Mouse (Mus musculus): Measurements from ENCODE around the gene Fbxl19. TPM values are rescaled to one million over a fixed set of nuclear protein-coding genes. Genes with fewer than 3 reads are reported as not detected.

Fbxl19 gene
- polyA plus RNA-seq, 1 experiment from 2014 or later, result 2.0 TPM

DNA sequence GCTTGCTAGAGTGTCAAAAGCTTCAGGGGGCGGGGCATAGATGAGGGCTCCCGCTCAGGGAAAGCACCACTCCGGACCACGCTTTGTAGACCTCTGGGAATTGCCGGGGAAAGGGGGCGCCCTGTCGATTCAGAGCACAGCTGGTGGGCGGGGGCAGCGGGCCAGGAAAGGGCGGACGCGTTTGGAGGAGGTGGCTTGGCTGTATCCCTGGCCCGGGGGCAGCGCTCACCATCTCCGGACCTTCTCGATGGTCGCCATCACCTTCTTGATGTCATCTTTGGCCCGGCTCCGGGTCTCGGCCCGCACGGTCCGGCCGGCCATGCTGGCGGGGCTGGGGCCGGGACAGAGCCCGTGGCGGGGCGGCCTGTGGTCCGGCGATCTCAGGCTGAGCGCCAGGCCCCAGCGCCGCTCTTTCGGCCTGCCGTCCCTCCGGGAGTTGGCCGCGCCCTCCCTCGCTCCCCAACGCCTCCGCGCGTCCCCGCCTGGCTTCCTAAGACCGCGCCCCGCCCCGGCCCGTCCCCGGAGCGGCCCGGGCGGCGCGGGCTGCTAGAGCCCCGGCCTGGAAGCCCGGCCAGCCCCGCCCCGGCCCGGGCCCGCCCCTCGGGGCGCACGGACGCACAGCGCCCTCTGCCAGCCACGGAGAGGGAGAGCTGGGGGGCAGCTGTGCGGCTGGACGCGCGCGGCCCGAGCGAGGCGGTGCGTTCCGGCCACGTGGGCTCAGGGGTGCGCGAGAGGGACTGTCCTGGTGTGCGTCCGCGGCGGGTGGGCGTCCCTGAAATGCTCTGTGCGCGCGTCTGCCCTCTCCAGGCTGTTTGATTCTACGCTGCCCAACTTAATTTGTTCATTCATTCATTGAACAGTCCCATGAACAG lies 35.9 kb upstream of the Fbxl19 start, which contains the start of gene Bcl7c:
TSS of gene Bcl7c (minus strand) at position 727 of the 872 bp plus-strand sequence.
- Histone ChIP-seq H3K4me2 (ENCODE audit: low read depth, low read length) (peak within 1 kb of the TSS; percentile 93), H3K4me3 (ENCODE audit: low read depth, low read length) (peak within 1 kb of the TSS; percentile 76), H3K9me3 (replicated peaks; ENCODE audit: control insufficient read depth, low read length) (no peaks in the 10 kb centered on the region), H3K4me1 (ENCODE audit: control insufficient read depth, low read depth, low read length) (peaks cover 39% of the 10 kb centered on the region), H3K27ac (ENCODE audit: low read length) (peak within 1 kb of the TSS; percentile 87), H3K27me3 (ENCODE audit: control insufficient read depth, insufficient read depth, low read depth, low read length) (no peaks in the 10 kb centered on the region), H3K9ac (ENCODE audit: low read depth, low read length) (peak within 1 kb of the TSS; percentile 76), H3K36me3 (ENCODE audit: control insufficient read depth, insufficient read depth) (no peaks in the 10 kb centered on the region)
- ATAC-seq (ENCODE audit: low read depth), result peak; percentile 92
- whole genome bisulfite sequencing (ENCODE audit: insufficient replicate concordance), result under 1% methylated on average over 89 of the region's 90 CpGs

DNA sequence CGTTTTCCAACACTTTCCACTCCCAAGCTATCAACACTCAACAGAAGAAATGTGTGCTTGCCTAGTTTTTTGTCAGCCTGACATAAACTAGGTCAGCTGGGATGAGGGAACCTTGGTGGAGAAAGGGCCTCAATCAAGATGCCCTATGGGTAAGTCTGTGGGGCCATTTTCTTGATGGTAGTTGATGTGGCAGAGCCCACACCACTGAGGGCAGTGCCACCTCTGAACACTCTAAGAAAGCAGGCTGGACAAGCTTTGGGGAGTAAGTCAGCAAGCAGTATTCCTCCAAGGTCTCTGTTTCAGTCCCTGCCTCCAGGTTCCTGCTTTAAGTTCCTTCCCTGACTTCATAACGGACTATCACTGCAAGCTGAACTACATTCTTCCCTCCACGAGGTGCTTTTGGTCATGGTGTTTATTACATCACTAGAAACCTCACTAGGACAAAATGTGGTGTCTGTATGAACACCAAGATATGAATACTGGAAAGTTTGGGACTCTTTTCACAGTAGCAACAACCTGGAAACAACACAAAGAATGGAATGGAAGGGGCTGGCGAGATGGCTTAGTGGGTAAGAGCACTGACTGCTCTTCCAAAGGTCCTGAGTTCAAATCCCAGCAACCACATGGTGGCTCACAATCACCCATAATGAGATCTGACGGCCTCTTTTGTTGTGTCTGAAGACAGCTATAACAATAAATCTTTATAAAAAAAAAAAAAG lies 34.9 kb upstream of the Fbxl19 start:
- Histone ChIP-seq H3K27me3 (ENCODE audit: control insufficient read depth, insufficient read depth, low read depth, low read length) (no peaks in the 10 kb centered on the region), H3K36me3 (ENCODE audit: control insufficient read depth, insufficient read depth) (no peaks in the 10 kb centered on the region), H3K9ac (ENCODE audit: low read depth, low read length) (peak overlapping the region; percentile 76), H3K4me2 (ENCODE audit: low read depth, low read length) (peak overlapping the region; percentile 93), H3K4me1 (ENCODE audit: control insufficient read depth, low read depth, low read length) (peaks cover 39% of the 10 kb centered on the region), H3K27ac (ENCODE audit: low read length) (peak overlapping the region; percentile 87), H3K4me3 (ENCODE audit: low read depth, low read length) (peak overlapping the region; percentile 76), H3K9me3 (replicated peaks; ENCODE audit: control insufficient read depth, low read length) (no peaks in the 10 kb centered on the region)
- 57% methylated on average over 5 of the region's 5 CpGs for WGBS (ENCODE audit: insufficient replicate concordance)
- ATAC-seq (ENCODE audit: low read depth), result no peak

DNA sequence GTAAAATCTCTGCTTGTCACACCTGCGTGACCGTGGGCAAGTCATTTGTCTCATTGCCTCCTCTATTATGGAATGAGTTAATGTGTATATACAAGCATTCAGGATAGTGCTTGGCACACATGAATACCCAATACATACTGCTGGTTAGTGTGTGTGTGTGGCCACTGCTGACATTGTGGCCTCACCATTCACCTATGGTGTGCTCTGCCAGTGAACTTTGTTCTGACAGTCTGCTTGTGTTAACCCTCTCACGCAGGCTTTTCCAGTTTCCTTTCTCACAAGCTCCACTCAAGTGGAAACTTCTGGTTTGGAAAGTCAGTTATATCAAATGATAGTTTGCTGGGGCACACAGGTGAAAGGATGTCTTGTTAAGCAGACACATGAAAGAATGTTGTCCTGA lies 33.3 kb upstream of the Fbxl19 start:
- Histone ChIP-seq H3K4me1 (ENCODE audit: control insufficient read depth, low read depth, low read length) (peaks cover 39% of the 10 kb centered on the region), H3K27ac (ENCODE audit: low read length) (peak overlapping the region; percentile 42; the same call in 1 of the 2 replicates), H3K36me3 (ENCODE audit: control insufficient read depth, insufficient read depth) (no peaks in the 10 kb centered on the region), H3K4me2 (ENCODE audit: low read depth, low read length) (no peak overlapping the region), H3K4me3 (ENCODE audit: low read depth, low read length) (no peak overlapping the region), H3K9ac (ENCODE audit: low read depth, low read length) (no peak overlapping the region), H3K9me3 (replicated peaks; ENCODE audit: control insufficient read depth, low read length) (no peaks in the 10 kb centered on the region), H3K27me3 (ENCODE audit: control insufficient read depth, insufficient read depth, low read depth, low read length) (no peaks in the 10 kb centered on the region)
- no peak for ATAC-seq (ENCODE audit: low read depth)
- 73% methylated on average over 3 of the region's 3 CpGs for WGBS (ENCODE audit: insufficient replicate concordance)

DNA sequence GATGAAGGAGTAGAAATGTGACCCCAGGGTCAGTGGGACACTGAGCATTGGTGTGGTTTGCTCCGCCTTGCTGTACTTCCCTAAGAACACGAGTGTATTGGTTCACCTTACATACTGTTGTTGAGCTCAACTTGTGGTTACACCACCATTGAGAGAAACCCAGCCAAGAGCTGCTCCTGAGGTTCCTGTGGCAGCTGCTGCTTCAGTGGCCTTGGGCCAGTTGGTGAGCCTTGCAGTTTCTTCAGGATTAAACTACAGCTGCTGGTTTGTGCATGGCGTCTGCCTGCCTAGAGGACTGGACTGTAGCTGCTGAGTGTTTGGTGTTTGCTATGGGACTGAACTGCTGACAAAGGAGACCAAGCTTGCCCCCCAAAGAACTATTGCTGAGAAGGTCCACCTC lies 32.9 kb upstream of the Fbxl19 start:
- peak overlapping the region; percentile 42; the same call in 1 of the 2 replicates for H3K27ac ChIP-seq (ENCODE audit: low read length)
- no peaks in the 10 kb centered on the region for H3K27me3 ChIP-seq (ENCODE audit: control insufficient read depth, insufficient read depth, low read depth, low read length)
- H3K36me3 ChIP-seq (ENCODE audit: control insufficient read depth, insufficient read depth), result no peaks in the 10 kb centered on the region
- 49% methylated on average over 3 of the region's 3 CpGs for WGBS (ENCODE audit: insufficient replicate concordance)
- no peak for ATAC-seq (ENCODE audit: low read depth)
- peaks cover 39% of the 10 kb centered on the region for H3K4me1 ChIP-seq (ENCODE audit: control insufficient read depth, low read depth, low read length)
- no peak overlapping the region for H3K4me3 ChIP-seq (ENCODE audit: low read depth, low read length)
- H3K4me2 ChIP-seq (ENCODE audit: low read depth, low read length), result no peak overlapping the region
- H3K9ac ChIP-seq (ENCODE audit: low read depth, low read length), result no peak overlapping the region
- no peaks in the 10 kb centered on the region for H3K9me3 ChIP-seq (replicated peaks; ENCODE audit: control insufficient read depth, low read length)

DNA sequence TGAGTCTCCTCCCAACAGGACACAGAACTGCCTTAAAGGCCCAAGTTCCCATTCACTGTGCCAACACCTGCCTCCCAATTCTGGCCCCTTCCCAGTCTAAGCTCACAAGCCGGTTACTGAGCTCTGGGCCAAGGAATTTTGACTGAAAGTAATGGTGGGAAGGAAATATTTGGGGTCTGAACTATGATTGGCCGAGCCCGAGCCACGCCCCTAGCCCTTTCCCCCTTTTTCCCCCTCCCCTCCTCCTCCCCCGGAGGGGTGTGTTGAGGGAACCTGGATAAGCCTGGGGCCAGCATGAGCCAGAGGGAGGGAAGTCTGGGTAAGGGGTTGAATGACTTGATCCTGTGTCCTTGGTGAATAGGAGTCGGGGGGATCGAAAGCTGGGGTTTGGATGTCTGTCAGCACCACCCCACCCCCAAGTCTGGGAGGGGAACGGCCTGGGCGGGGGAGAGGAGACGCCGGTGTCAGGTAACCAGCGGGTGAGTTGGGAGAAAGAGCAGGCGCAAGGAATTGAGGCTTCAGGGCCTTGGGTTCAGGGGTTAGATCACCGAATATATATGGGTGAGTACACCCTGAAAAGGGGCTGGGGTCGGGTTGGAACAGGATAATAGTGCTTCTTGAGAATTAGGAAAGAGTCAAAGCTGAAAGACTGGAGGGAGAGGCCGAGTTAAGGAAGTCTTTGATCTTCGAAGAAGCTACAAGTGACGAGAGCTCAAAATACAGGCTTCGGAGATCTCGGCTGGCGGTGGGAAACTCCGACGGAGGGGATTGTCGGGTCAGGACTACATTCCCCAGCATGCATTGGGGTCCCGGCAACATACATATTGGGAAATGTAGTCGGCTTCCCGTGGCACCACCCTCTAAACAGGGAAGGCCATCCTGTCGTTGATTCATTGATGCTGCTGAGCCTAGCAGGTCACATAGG lies 31.6 kb upstream of the Fbxl19 start, which contains the start of gene Ctf1:
TSS of gene Ctf1 (plus strand) at position 276 of the 925 bp plus-strand sequence.
- Histone ChIP-seq H3K9me3 (replicated peaks; ENCODE audit: control insufficient read depth, low read length) (no peaks in the 10 kb centered on the region), H3K27ac (ENCODE audit: low read length) (peak within 1 kb of the TSS; percentile 43), H3K4me3 (ENCODE audit: low read depth, low read length) (peak within 1 kb of the TSS; percentile 38), H3K4me1 (ENCODE audit: control insufficient read depth, low read depth, low read length) (peaks cover 37% of the 10 kb centered on the region), H3K4me2 (ENCODE audit: low read depth, low read length) (peak within 1 kb of the TSS; percentile 70), H3K36me3 (ENCODE audit: control insufficient read depth, insufficient read depth) (no peaks in the 10 kb centered on the region), H3K27me3 (ENCODE audit: control insufficient read depth, insufficient read depth, low read depth, low read length) (peaks cover 6% of the 10 kb centered on the region), H3K9ac (ENCODE audit: low read depth, low read length) (peak within 1 kb of the TSS; percentile 32)
- no peak for ATAC-seq (ENCODE audit: low read depth)
- WGBS (ENCODE audit: insufficient replicate concordance), result 3% methylated on average over 28 of the region's 28 CpGs

DNA sequence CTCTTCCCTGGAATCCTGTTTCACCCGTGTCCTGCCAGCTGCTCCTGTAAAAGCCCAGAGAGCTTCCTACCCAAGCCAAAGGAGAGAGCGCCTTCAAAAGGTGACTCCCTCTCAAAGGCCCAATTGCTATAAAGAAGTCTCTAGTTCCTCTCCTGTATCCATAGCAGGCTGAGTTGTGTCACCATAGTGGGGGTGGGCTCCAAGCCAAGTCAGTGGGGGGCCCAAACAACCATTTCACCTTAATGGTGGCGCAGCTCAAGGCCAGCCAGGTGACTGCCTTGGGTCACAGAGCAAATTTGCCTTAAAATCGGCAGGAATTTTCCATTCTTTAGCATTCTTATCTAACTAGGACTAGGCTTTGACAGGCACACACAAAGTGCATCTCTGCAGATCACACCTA lies 29.5 kb upstream of the Fbxl19 start:
- Histone ChIP-seq H3K27ac (ENCODE audit: low read length) (no peak overlapping the region), H3K36me3 (ENCODE audit: control insufficient read depth, insufficient read depth) (no peaks in the 10 kb centered on the region), H3K9me3 (replicated peaks; ENCODE audit: control insufficient read depth, low read length) (no peaks in the 10 kb centered on the region), H3K9ac (ENCODE audit: low read depth, low read length) (no peak overlapping the region), H3K4me2 (ENCODE audit: low read depth, low read length) (no peak overlapping the region), H3K27me3 (ENCODE audit: control insufficient read depth, insufficient read depth, low read depth, low read length) (peaks cover 6% of the 10 kb centered on the region), H3K4me1 (ENCODE audit: control insufficient read depth, low read depth, low read length) (peaks cover 25% of the 10 kb centered on the region), H3K4me3 (ENCODE audit: low read depth, low read length) (no peak overlapping the region)
- ATAC-seq (ENCODE audit: low read depth), result no peak
- WGBS (ENCODE audit: insufficient replicate concordance), result 67% methylated on average over 4 of the region's 4 CpGs

DNA sequence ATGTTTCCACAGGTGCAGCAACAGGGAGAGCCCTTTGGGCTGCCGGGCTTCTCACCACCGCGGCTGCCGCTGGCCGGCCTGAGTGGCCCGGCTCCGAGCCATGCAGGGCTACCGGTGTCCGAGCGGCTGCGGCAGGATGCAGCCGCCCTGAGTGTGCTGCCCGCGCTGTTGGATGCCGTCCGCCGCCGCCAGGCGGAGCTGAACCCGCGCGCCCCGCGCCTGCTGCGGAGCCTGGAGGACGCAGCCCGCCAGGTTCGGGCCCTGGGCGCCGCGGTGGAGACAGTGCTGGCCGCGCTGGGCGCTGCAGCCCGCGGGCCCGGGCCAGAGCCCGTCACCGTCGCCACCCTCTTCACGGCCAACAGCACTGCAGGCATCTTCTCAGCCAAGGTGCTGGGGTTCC lies 27.4 kb upstream of the Fbxl19 start:
- Histone ChIP-seq H3K9me3 (replicated peaks; ENCODE audit: control insufficient read depth, low read length) (no peaks in the 10 kb centered on the region), H3K9ac (ENCODE audit: low read depth, low read length) (0 out of 2 replicates have a peak overlapping the region, but pooled peaks have one; percentile 5), H3K4me3 (ENCODE audit: low read depth, low read length) (peak overlapping the region; percentile 28), H3K4me2 (ENCODE audit: low read depth, low read length) (peak overlapping the region; percentile 54), H3K36me3 (ENCODE audit: control insufficient read depth, insufficient read depth) (no peaks in the 10 kb centered on the region), H3K27me3 (ENCODE audit: control insufficient read depth, insufficient read depth, low read depth, low read length) (peaks cover 6% of the 10 kb centered on the region), H3K27ac (ENCODE audit: low read length) (no peak overlapping the region), H3K4me1 (ENCODE audit: control insufficient read depth, low read depth, low read length) (peaks cover 17% of the 10 kb centered on the region)
- peak; percentile 60 for ATAC-seq (ENCODE audit: low read depth)
- WGBS (ENCODE audit: insufficient replicate concordance), result 1% methylated on average over 41 of the region's 41 CpGs

DNA sequence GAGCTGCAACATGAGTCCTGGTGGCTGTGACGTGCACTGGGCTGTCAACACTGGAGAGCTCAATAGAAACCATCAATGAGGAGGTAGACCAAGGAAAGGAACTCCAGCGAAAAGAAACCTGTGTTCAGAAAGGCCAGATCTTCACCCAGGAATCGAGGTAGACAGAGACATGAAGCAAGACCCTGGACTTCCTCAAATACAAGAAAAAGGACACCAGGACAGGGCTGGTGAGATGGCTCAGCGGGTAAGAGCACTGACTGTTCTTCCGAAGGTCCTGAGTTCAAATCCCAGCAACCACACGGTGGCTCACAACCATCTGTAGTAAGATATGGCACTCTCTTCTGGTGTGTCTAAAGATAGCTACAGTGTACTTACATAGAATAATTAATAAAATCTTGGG lies 26.0 kb upstream of the Fbxl19 start:
- Histone ChIP-seq H3K4me2 (ENCODE audit: low read depth, low read length) (no peak overlapping the region), H3K4me1 (ENCODE audit: control insufficient read depth, low read depth, low read length) (peaks cover 4% of the 10 kb centered on the region), H3K36me3 (ENCODE audit: control insufficient read depth, insufficient read depth) (no peaks in the 10 kb centered on the region), H3K4me3 (ENCODE audit: low read depth, low read length) (no peak overlapping the region), H3K27me3 (ENCODE audit: control insufficient read depth, insufficient read depth, low read depth, low read length) (peaks cover 6% of the 10 kb centered on the region), H3K27ac (ENCODE audit: low read length) (no peak overlapping the region), H3K9ac (ENCODE audit: low read depth, low read length) (no peak overlapping the region), H3K9me3 (replicated peaks; ENCODE audit: control insufficient read depth, low read length) (no peaks in the 10 kb centered on the region)
- no peak for ATAC-seq (ENCODE audit: low read depth)
- 65% methylated on average over 6 of the region's 6 CpGs for WGBS (ENCODE audit: insufficient replicate concordance)
